Mouse (Mus musculus) erythroblast, embryonic 14.5 days (primary cell): Measurements from ENCODE around the gene Arpc1a. TPM values are rescaled to one million over a fixed set of nuclear protein-coding genes. Genes with fewer than 3 reads are reported as not detected.
"Not testable (repeated sequence)": the region's sequence is repeated elsewhere in the genome, so short reads cannot be mapped to it uniquely, and the experiment has no call there.

ENCODE experiments used
- H3K27me3 ChIP-seq: 2 replicates; pipeline ENCODE4 v1.6.1; 2012; ENCODE audit warnings: inconsistent platforms; ENCODE audit not compliant: control insufficient read depth
- H3K36me3 ChIP-seq: 2 replicates; pipeline ENCODE4 v1.6.1; 2012; ENCODE audit warnings: mild to moderate bottlenecking, inconsistent platforms; ENCODE audit not compliant: control insufficient read depth
- H3K4me1 ChIP-seq: 2 replicates; pipeline ENCODE4 v1.6.1; 2012; ENCODE audit warnings: inconsistent platforms; ENCODE audit not compliant: control insufficient read depth
- H3K4me3 ChIP-seq: replicated peaks from 2 replicates; pipeline ENCODE3; 2012; ENCODE audit warnings: moderate library complexity, mild to moderate bottlenecking, inconsistent platforms
- H3K9me3 ChIP-seq: 2 replicates; pipeline ENCODE4 v1.6.1; 2012; ENCODE audit warnings: low read length, inconsistent platforms, mixed read lengths; ENCODE audit not compliant: control insufficient read depth
- GATA1 ChIP-seq: IDR thresholded peaks from 2 replicates; pipeline ENCODE4 v1.6.1; 2012; ENCODE audit warnings: low read length, inconsistent platforms, mixed read lengths
- TAL1 ChIP-seq: IDR thresholded peaks from 3 replicates; pipeline ENCODE4 v1.6.1; 2012; ENCODE audit warnings: low read length, inconsistent platforms, mixed read lengths
- polyA plus RNA-seq: library from polyadenylated mRNA; stranded (reverse); fragments of >175 nt; gene quantifications from 2 replicates; pipeline ENCODE4 v1.2.3, GENCODE M21; 2012

The Arpc1a gene
- polyA plus RNA-seq, 1 experiment: 3.0 TPM

DNA sequence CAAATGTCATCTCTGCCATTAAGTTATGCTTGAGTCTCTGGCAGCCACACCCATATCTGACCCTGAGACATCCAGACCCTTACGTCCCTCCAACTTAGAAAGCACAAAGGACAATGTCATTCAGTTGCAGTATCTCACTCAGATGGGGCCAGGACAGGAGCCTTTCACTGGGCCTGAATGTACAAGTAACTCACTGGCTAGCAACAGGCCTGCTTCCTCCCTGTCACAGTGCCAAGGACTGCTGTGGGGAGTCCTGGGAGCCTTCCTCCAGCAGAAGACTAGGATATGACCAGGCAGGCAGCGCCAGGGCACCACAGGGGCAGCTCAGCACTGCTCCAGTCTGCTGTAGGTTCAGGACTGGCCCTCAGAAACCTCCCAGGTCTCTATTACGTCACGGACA lies 45.5 kb downstream of the Arpc1a start:
- Histone ChIP-seq H3K4me1 (no peaks in the 10 kb centered on the region), H3K36me3 (peaks cover 97% of the 10 kb centered on the region), H3K4me3 (no peak overlapping the region), H3K27me3 (no peaks in the 10 kb centered on the region), H3K9me3 (peaks cover 2% of the 10 kb centered on the region; the same call in 1 of the 2 replicates)
- TF ChIP-seq GATA1 (no peak), TAL1 (no peak)

DNA sequence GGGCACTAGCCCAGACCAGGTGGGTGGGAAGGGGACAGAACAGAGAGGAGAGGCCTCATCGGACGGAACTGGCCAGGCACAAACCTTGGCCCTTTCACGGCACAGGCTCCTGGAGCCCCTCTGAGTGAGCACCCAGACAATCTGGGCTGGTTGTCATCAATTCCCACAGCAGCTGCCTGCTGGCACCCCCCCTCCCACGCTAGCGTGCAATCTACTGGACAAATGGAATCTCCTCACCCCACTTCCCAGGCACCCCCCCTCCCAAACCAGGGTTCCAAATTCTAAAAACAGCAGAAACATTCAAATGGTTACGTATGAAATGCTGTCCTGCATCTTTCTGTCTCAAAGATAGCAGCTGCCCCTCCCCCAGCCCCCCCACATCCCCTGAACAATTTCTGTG lies 46.1 kb downstream of the Arpc1a start:
- H3K36me3 ChIP-seq: peaks cover 97% of the 10 kb centered on the region
- not testable (repeated sequence) for H3K27me3 ChIP-seq, H3K9me3 ChIP-seq, H3K4me1 ChIP-seq, H3K4me3 ChIP-seq

DNA sequence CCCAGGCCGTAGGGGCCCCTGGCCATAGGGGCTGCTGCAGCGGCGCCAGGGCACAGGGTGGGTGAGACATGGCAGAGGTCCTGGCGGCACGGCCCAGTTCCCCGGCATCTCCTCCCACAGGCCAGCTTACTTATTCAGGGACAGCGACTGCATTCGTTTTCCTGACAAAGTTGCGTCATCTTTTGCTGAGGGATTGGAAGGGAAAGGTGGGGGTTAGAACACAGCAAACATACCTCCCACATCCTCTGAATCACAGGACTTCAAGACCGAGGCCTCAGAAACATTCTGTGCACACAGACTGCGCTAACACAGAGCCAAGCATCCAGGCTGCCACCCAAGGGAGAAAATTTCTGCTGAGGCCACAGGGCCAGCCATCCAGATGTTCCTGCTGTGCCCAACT lies 46.6 kb downstream of the Arpc1a start:
- no peak for TF ChIP-seq GATA1
- no peak for TF ChIP-seq TAL1
- Histone ChIP-seq H3K36me3 (peaks cover 97% of the 10 kb centered on the region), H3K4me1 (no peaks in the 10 kb centered on the region), H3K27me3 (no peaks in the 10 kb centered on the region), H3K4me3 (no peak overlapping the region), H3K9me3 (peaks cover 2% of the 10 kb centered on the region; the same call in 1 of the 2 replicates)

DNA sequence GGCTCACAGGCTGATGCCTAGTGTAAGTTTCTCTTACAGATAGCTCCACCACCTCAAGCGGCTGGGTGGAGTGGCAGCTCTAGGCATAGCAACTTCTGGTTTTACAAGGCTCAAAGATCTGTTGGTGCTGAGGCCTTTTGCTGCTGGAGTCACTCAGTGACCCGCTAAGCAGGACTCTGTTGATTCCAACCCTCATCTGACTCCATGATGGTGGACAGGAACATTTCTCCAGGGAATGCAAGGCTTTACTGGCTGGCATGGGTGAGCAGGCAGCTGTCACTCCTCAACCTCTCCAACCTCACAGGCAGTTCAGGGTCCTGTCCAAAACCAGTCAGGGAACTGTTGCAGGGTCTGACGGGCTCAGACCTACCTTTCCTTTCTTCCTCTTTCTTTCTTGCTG lies 47.4 kb downstream of the Arpc1a start:
- TF ChIP-seq GATA1 (no peak), TAL1 (no peak)

DNA sequence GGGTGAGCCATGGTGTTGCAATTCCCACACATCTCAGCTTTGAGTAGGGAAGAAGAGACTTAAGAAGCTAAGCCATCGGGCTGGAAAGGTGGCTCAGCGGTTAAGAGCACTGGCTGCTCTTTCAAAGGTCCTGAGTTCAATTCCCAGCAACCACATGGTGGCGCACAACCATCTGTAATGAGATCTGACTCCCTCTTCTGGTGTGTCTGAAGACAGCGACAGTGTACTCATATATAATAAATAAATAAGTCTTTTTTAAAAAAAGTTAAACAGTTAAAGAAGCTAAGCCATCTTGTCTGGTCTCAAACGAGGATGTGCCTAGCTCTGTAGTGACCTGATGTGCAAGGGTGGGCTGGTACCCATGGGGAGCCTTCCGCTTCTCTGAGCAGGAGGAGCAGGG lies 49.6 kb downstream of the Arpc1a start:
- peaks cover 20% of the 10 kb centered on the region for H3K4me1 ChIP-seq
- peaks cover 98% of the 10 kb centered on the region for H3K36me3 ChIP-seq
- not testable (repeated sequence) for H3K27me3 ChIP-seq, H3K4me3 ChIP-seq, H3K9me3 ChIP-seq

More for the DNA sequence above, 47.4 kb downstream of the Arpc1a start:
- H3K9me3 ChIP-seq: peaks cover 2% of the 10 kb centered on the region; the same call in 1 of the 2 replicates
- peaks cover 96% of the 10 kb centered on the region for H3K36me3 ChIP-seq
- H3K4me3 ChIP-seq: no peak overlapping the region
- H3K4me1 ChIP-seq: no peaks in the 10 kb centered on the region
- no peaks in the 10 kb centered on the region for H3K27me3 ChIP-seq

DNA sequence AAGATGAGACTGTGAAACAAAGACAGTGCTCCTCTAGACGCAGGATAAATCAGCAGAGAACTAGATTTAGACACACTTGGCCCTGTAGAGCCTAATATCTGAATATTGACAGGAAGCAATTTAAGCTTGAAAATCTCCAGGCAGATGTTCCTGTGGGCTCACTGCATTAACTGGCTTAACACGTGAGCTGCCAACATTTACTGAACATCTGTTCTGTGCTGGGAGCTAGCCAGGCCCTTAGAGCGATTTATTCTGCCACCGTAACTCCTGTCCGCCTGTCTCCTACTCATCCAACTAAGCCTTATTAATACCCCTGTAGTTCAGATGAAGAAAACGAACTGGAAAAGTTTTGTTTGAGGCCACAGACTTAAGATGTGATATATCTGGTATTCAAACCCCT lies 55.2 kb downstream of the Arpc1a start:
- Histone ChIP-seq H3K36me3 (peaks cover 70% of the 10 kb centered on the region), H3K4me1 (peaks cover 62% of the 10 kb centered on the region), H3K4me3 (peak overlapping the region; percentile 99), H3K9me3 (no peaks in the 10 kb centered on the region), H3K27me3 (no peaks in the 10 kb centered on the region)
- TF ChIP-seq GATA1 (no peak), TAL1 (no peak)

DNA sequence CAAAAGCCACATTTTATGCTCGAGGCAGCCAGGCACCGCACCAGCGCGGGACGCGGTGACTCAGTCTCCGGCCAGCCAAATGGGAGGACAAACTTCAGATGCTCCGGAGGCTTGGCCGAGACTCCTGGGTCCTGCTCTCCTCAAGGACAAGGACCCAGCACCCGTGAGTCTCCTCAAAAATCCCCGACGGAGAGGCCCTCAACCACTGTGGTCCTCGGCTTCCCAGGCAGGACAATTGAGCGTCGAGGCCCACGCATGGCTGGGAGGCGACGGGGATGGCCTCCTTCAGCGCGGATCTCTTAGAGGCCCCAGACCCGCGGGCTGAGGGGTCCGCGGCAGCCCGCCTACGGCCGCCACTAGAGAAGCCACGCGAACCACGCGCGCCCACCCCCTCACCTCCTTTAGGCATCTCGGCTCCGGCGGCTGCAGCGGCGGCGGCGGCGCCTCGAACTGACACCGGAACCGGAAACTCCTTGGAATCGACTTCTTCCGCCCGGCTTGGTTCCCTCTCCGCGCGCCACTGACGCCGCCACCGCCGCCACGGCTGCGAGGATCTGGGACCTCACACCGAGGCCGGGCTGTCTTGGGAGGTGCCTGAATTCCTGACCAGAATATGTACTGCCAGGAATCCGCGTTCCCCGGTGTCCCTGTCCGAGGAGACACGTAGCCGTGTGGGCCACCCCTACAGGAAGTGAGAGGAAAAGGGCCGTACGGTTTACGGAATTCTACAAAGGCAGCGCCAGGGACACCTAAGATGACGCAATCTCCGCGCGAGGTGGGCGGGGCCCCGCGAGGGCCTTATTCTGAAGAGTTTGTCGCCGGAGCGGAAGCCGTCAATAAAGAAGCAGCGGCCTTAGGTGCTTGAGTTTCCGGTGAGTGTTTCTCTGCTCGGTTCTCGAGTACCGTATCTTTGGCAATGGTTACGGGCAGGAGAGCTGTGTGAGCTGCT lies 56.2 kb downstream of the Arpc1a start, which contains the start of the genes Pdap1 and Bud31:
TSS of gene Pdap1 (minus strand) at position 668 of the 949 bp plus-strand sequence.
TSS of gene Bud31 (plus strand) at position 792 of the 949 bp plus-strand sequence.
- TF ChIP-seq TAL1 (no peak), GATA1 (no peak)
- Histone ChIP-seq H3K9me3 (no peaks in the 10 kb centered on the region), H3K4me1 (peaks cover 62% of the 10 kb centered on the region), H3K36me3 (peaks cover 70% of the 10 kb centered on the region), H3K27me3 (no peaks in the 10 kb centered on the region), H3K4me3 (peak within 1 kb of the TSS; percentile 99)

DNA sequence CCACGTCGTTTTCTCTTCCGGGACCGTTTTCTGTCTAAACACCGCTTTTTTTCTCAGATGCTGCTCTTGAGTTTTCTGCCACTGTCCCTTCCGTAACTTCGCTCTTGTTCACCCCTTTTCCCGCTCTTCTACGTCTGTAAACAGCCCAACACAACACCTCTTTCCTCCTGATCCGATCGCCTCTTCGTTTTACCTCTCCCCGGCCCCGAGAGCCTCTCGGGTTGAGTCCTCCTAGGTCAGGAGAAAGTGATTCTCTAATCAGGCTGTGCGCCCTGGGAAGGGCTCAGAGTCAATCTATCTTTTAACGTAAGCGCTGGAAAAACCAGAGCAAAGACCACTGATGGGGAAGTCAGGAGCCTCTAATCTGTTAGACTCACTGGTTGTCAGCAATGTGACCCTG lies 57.0 kb downstream of the Arpc1a start:
- Histone ChIP-seq H3K4me1 (peaks cover 62% of the 10 kb centered on the region), H3K9me3 (no peaks in the 10 kb centered on the region), H3K4me3 (peak overlapping the region; percentile 99), H3K27me3 (no peaks in the 10 kb centered on the region), H3K36me3 (peaks cover 70% of the 10 kb centered on the region)
- TF ChIP-seq GATA1 (no peak), TAL1 (no peak)

DNA sequence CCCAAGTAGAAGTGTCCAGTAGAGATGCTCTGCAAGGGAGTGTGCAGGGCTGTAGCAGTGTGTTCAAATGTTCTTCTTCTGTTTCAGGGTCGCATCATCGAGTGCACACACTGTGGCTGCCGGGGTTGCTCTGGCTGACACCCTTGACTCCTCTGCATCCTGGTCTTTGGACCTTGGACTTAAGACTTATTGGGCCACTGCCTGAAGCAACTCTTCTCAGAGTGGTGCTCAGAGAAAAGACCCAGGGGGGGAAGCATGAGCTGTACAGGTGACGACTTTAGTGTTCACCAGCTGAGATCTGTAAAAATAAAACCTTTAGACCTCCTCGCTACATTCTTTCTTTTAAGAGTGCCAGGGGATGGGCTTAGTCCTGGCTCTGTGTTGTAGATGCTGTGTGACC lies 64.1 kb downstream of the Arpc1a start:
- H3K36me3 ChIP-seq: peaks cover 99% of the 10 kb centered on the region
- TF ChIP-seq GATA1 (no peak), TAL1 (no peak)

DNA sequence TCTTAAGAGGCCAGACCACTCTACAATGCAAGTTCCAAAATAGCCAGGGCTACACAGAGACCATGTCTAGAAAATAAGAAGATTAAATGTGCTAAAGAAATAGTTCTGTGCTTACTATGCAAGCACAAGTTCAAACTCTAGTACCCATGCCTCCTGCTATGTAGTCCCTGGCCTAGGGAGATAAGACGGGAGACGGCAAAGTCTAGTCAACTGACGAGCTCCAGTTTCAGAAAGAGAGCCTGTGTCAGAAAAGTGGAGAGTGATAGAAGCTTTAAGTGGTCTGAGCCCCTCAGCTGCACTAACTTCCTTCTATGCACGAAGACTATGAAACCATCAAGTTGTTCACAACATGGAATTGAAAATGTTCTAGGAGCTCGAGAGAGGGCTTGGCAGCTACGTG lies 65.7 kb downstream of the Arpc1a start:
- peaks cover 58% of the 10 kb centered on the region for H3K4me1 ChIP-seq
- H3K4me3 ChIP-seq: no peak overlapping the region
- peaks cover 99% of the 10 kb centered on the region for H3K36me3 ChIP-seq
- no peaks in the 10 kb centered on the region for H3K9me3 ChIP-seq
- H3K27me3 ChIP-seq: no peaks in the 10 kb centered on the region
- TF ChIP-seq TAL1 (no peak), GATA1 (no peak)

More for the DNA sequence above, 64.1 kb downstream of the Arpc1a start:
- Histone ChIP-seq H3K4me3 (no peak overlapping the region), H3K27me3 (no peaks in the 10 kb centered on the region), H3K9me3 (no peaks in the 10 kb centered on the region), H3K4me1 (peaks cover 57% of the 10 kb centered on the region)
